Mouse (Mus musculus) splenic B cell, adult 2 months (primary cell): ENCODE data around the gene Dock1.

Source experiments
- DNase-seq: peaks from one replicate; pipeline ENCODE4 v3.0.0-alpha.2; 2011; ENCODE audit warnings: low read depth, low spot score
- H3K27me3 ChIP-seq: 2 replicates; pipeline ENCODE4 v1.6.1; 2012; ENCODE audit warnings: mild to moderate bottlenecking, low read length, moderate library complexity, mixed read lengths; ENCODE audit not compliant: control insufficient read depth, poor library complexity, insufficient read depth, severe bottlenecking
- H3K36me3 ChIP-seq: 2 replicates; pipeline ENCODE4 v1.6.1; 2012; ENCODE audit warnings: mild to moderate bottlenecking, low read length, moderate library complexity, mixed read lengths; ENCODE audit not compliant: control insufficient read depth, poor library complexity, insufficient read depth, severe bottlenecking

The Dock1 gene

GRCm38 (mm10) chr7:134680161-134680560 lies 9.7 kb downstream of the Dock1 start:
- no peaks in the 10 kb centered on the region for H3K27me3 ChIP-seq
- DNase-seq = no peak
- no peaks in the 10 kb centered on the region for H3K36me3 ChIP-seq

- Histone ChIP-seq H3K36me3 (no peaks in the 10 kb centered on the region), H3K27me3 (no peaks in the 10 kb centered on the region)
- DNase-seq = no peak
Measured at GRCm38 (mm10) chr7:134681729-134682527, 11.5 kb downstream of the Dock1 start.

GRCm38 (mm10) chr7:134688332-134688731 lies 17.9 kb downstream of the Dock1 start:
- no peak for DNase-seq
- no peaks in the 10 kb centered on the region for H3K36me3 ChIP-seq
- H3K27me3 ChIP-seq = no peaks in the 10 kb centered on the region

- DNase-seq = no peak
- no peaks in the 10 kb centered on the region for H3K27me3 ChIP-seq
- no peaks in the 10 kb centered on the region for H3K36me3 ChIP-seq
Measured at GRCm38 (mm10) chr7:134690118-134690517, 19.7 kb downstream of the Dock1 start.

DNA sequence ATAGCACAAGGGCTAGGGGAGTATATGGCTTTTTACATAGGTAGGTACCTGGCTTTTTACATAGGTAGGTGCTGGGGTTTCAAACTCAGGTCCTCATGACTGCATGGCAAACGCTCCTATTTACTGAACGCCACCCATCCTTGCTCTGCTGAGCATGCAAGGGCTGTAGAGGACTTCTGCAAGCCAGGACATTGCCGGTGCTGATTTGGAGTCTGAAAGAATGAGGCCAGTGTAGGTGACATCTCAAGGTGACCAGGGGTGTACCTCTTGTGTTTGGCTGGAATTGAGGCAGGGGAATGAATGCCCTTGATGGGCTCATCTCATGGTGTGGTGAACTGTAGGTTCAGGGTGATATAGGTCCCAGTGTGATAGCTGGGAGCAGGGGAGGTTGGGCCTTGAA lies 20.4 kb downstream of the Dock1 start:
- no peak for DNase-seq
- Histone ChIP-seq H3K27me3 (no peaks in the 10 kb centered on the region), H3K36me3 (no peaks in the 10 kb centered on the region)

DNA sequence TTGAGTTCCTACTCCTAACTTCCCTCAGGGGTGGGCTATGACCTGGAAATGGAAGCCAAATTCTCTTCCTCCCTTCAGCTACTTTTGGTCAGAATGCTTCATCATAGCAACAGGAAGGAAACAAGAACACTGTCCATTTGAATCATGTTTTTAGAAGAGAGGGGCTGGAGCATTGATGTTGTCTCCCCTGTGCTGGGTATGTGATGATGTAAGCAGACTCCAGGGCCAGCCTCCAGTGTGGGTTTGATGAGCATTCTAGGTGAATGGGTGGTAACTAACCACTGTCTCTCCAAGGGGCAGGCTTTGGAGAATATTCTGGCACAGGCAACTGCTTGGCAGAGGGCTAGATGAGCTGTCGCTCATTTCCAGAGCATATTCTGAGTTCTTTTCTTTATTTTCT lies 22.9 kb downstream of the Dock1 start:
- no peaks in the 10 kb centered on the region for H3K27me3 ChIP-seq
- H3K36me3 ChIP-seq = no peaks in the 10 kb centered on the region
- no peak for DNase-seq

- Histone ChIP-seq H3K27me3 (no peaks in the 10 kb centered on the region), H3K36me3 (no peaks in the 10 kb centered on the region)
- DNase-seq = no peak
Measured at GRCm38 (mm10) chr7:134695431-134695830, 25.0 kb downstream of the Dock1 start.

- no peak for DNase-seq
- Histone ChIP-seq H3K27me3 (no peaks in the 10 kb centered on the region), H3K36me3 (no peaks in the 10 kb centered on the region)
Measured at GRCm38 (mm10) chr7:134696126-134696979, 25.9 kb downstream of the Dock1 start.

- peak; percentile 8 for DNase-seq
- H3K27me3 ChIP-seq = no peaks in the 10 kb centered on the region
- H3K36me3 ChIP-seq = no peaks in the 10 kb centered on the region
Measured at GRCm38 (mm10) chr7:134697479-134697878, 27.0 kb downstream of the Dock1 start.

- no peak for DNase-seq
- H3K27me3 ChIP-seq = no peaks in the 10 kb centered on the region
- no peaks in the 10 kb centered on the region for H3K36me3 ChIP-seq
Measured at GRCm38 (mm10) chr7:134698246-134698645, 27.8 kb downstream of the Dock1 start.

DNA sequence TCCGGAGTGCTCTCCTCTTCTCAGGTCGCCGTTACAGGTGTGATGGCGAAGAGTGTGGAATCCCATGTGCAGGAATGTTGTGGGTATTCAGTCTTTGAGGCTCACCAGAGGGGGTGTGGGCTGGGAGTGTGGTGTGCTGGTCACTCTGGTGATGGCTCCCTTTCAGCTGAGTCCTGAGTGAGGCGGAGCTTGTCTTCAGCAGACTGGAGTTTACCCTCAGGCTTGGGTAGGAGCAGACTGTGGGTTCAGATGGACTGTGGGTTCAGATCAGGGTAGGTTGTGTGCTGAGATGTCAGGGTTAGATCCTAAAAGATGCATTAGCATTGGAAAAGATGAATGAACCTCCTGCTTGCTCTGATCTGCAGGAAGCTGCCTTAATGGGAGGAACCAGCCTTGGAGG lies 29.5 kb downstream of the Dock1 start:
- no peak for DNase-seq
- Histone ChIP-seq H3K36me3 (no peaks in the 10 kb centered on the region), H3K27me3 (no peaks in the 10 kb centered on the region)

DNA sequence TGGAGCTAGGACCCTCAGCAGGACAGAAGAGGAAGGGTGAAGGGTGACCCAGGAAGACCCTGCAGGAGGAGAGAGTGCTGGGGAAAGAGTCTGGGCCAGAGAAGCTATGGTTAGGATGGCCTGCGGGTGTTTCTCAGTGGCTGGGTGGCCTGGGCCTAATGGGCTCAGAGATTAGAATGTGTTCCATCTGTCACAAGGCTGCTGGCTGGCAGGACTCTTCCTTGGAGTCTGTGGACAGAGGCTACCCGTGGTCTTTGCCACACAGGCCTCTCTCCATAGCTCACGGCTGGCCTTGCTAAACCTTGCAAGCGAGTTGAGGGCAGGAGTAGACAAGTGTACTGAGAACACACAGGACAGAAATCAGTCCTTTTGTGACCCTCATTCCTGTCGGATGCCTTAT lies 32.0 kb downstream of the Dock1 start:
- H3K36me3 ChIP-seq = no peaks in the 10 kb centered on the region
- H3K27me3 ChIP-seq = no peaks in the 10 kb centered on the region
- no peak for DNase-seq

- Histone ChIP-seq H3K27me3 (no peaks in the 10 kb centered on the region), H3K36me3 (no peaks in the 10 kb centered on the region)
- DNase-seq = no peak
Measured at GRCm38 (mm10) chr7:134703704-134704103, 33.2 kb downstream of the Dock1 start.

DNA sequence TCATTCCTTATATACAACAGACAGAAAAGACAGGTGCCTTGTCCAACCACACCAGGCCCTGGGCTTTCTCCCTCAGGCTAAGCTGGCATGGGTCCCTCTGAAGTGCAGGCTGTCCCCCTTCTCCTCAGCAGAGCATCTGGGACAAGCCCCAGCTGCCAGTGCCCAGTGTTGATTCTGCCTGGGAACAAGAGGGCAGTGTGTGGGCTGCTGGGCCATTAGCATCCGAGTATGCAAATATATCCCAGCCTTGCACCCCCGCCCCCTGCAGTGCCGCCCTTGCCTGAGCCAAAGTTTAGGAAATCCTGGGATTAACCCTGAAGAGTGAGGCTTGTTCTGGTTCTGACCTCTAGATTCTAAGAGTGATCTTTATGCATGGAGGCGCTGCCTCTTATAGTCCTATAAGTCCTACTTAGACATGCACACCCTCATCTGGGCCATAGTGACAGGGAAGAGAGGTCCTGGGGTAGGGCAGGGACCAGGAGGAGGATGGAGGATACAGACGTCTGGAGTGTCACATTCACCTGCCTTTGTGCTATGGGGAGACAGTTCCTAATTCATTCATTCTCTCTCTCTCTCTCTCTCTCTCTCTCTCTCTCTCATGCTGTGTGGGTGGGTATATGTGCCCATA lies 38.9 kb downstream of the Dock1 start:
- H3K36me3 ChIP-seq = no peaks in the 10 kb centered on the region
- DNase-seq = no peak

GRCm38 (mm10) chr7:134711576-134711975 lies 41.1 kb downstream of the Dock1 start:
- DNase-seq = no peak
- Histone ChIP-seq H3K36me3 (no peaks in the 10 kb centered on the region), H3K27me3 (no peaks in the 10 kb centered on the region)

More for the DNA sequence above, 38.9 kb downstream of the Dock1 start:
- H3K27me3 ChIP-seq = no peaks in the 10 kb centered on the region
